9 mouse cellular contexts compared by ENCODE assay signal in the genomic region with DNA sequence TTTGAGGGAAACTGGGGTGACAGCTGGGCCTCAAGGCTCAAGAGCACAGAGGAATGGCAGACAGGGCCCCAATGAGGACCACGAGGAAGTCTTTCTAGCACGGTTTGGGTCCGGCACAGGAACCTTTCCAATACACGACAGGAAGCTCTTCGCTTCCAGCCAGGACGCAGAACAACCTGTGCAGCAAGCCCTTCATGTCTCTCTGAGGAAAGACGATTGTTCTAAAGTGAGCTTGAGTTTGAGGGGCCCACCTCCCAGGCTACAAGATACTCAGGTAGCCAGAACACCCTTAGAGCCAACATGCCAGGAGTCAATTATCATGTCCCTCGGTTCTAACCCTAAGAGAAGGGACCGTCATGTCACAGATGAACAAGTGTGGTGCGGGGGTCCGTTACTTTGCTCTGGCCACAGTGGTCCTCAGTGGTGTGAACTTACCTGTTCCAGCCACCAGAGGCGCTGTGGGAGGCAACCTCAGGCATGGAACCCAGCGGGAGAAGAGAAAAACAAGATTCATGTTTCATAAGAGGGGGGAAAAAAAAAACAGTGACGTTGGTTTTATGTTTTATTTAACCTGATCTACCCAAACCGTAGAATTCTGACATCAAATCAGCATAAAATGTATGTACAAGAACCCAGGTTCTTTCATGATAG. TPM values are rescaled to one million over a fixed set of nuclear protein-coding genes. Genes with fewer than 3 reads are reported as not detected.
A peak's percentile ranks its signal among the peaks of the same experiment; 100 is the strongest.
DNase-seq lines count a peak whose midpoint lies in the region; ATAC-seq lines count a peak whose summit lies in the region.
"Had no signal": no experiment of that assay in that cellular context is flagged by ENCODE, and none has a peak within 500 bp of the region (broad histone marks: within the 10 kb centered on the region; RNA-seq: fewer than 3 reads in every experiment).

No protein-coding gene starts in this region.

- H3K4me3 ChIP-seq in forebrain, embryonic 10.5 days: no peak overlapping the region
- no peak overlapping the region for H3K4me3 ChIP-seq in forebrain, embryonic 13.5 days
- no peak overlapping the region for H3K4me3 ChIP-seq in lung, embryonic 15.5 days

- intact Hi-C loops in left cerebral cortex, postnatal 4 days (cut with DNase I): no loop called here
- intact Hi-C loops in left cerebral cortex, postnatal 36 days (cut with DNase I): no loop called here

- no peaks in the 10 kb centered on the region for H3K9me3 ChIP-seq in forebrain, embryonic 10.5 days
- H3K9me3 ChIP-seq in forebrain, embryonic 13.5 days (replicated peaks): no peaks in the 10 kb centered on the region
- H3K9me3 ChIP-seq in lung, embryonic 15.5 days: no peaks in the 10 kb centered on the region

- peak; percentile 60 for DNase-seq in forebrain, embryonic 10.5 days (ENCODE audit: extremely low spot score, low spot score)
- peak; percentile 53 for DNase-seq in left cerebral cortex, postnatal 4 days
- no peak for DNase-seq in left cerebral cortex, postnatal 36 days (ENCODE audit: low spot score in 2 of 2)
- peak; percentile 75 for DNase-seq in embryo, embryonic 11 days
- no peak for DNase-seq in T-cell, adult 2 months (ENCODE audit: low spot score)

- H3K36me3 ChIP-seq in forebrain, embryonic 10.5 days (replicated peaks): no peaks in the 10 kb centered on the region
- no peaks in the 10 kb centered on the region for H3K36me3 ChIP-seq in forebrain, embryonic 13.5 days (ENCODE audit: poor library complexity, severe bottlenecking)
- no peaks in the 10 kb centered on the region for H3K36me3 ChIP-seq in lung, embryonic 15.5 days

- WGBS in forebrain, embryonic 10.5 days: 53% methylated on average over 15 of the region's 15 CpGs
- WGBS in forebrain, embryonic 13.5 days: 48% methylated on average over 15 of the region's 15 CpGs
- WGBS in lung, embryonic 15.5 days: 31% methylated on average over 15 of the region's 15 CpGs

- no peak overlapping the region for H3K27ac ChIP-seq in forebrain, embryonic 10.5 days
- no peak overlapping the region for H3K27ac ChIP-seq in forebrain, embryonic 13.5 days
- peak overlapping the region; percentile 81 for H3K27ac ChIP-seq in lung, embryonic 15.5 days

- ATAC-seq in forebrain, embryonic 13.5 days: no peak
- ATAC-seq in lung, embryonic 15.5 days (ENCODE audit: borderline replicate concordance, extremely low read depth, low FRiP score, low TSS enrichment): no peak
- no peak for ATAC-seq in activated CD4-positive, CD25-positive, alpha-beta regulatory T cell, adult 4 months

- H3K27me3 ChIP-seq in forebrain, embryonic 10.5 days (ENCODE audit: poor library complexity, severe bottlenecking): peaks cover 49% of the 10 kb centered on the region
- H3K27me3 ChIP-seq in forebrain, embryonic 13.5 days: 0 out of 2 replicates have a peak, but pooled peaks cover 4% of the 10 kb centered on the region
- H3K27me3 ChIP-seq in lung, embryonic 15.5 days: no peaks in the 10 kb centered on the region
- H3K27me3 ChIP-seq: CH12.LX had no signal

- no peak overlapping the region for H3K9ac ChIP-seq in forebrain, embryonic 13.5 days
- H3K9ac ChIP-seq in lung, embryonic 15.5 days: no peak overlapping the region

- no peak overlapping the region for H3K4me2 ChIP-seq in forebrain, embryonic 13.5 days
- H3K4me2 ChIP-seq in lung, embryonic 15.5 days: no peak overlapping the region

- peaks cover 70% of the 10 kb centered on the region for H3K4me1 ChIP-seq in forebrain, embryonic 10.5 days
- H3K4me1 ChIP-seq in forebrain, embryonic 13.5 days: peaks cover 20% of the 10 kb centered on the region
- peaks cover 64% of the 10 kb centered on the region for H3K4me1 ChIP-seq in lung, embryonic 15.5 days

RNA-seq across cellular contexts. Expression of a gene that starts 51.6 kb away (rescaled TPM):
- 200 and 274 TPM in 2 replicates for polyA plus RNA-seq in forebrain, embryonic 10.5 days (2016; fragmentation: Nextera tagmentation; extraction: Ambion mirVana)
- 69.3 and 118 TPM in 2 replicates for polyA plus RNA-seq in forebrain, embryonic 13.5 days (2015; fragmentation: Nextera tagmentation; extraction: Ambion mirVana)
- total RNA-seq in left cerebral cortex, postnatal 4 days (2021): 1 to 10 TPM; 2.6 to 4.6 TPM
- total RNA-seq in left cerebral cortex, postnatal 36 days (2021): 1 to 10 TPM; 1.8 to 5.6 TPM
- polyA plus RNA-seq in lung, embryonic 15.5 days (2015; fragmentation: Nextera tagmentation; extraction: Ambion mirVana): 525 and 559 TPM in 2 replicates
- not detected for polyA plus RNA-seq in activated CD4-positive, CD25-positive, alpha-beta regulatory T cell, adult 4 months (2017; shearing (Covaris generic))
- total RNA-seq: CH12.LX had no signal

Comparison
In these comparisons a context has a peak if more than half of its experiments do, and no peak if none do; other contexts are left out.
1. DNase-seq: peak in forebrain, embryonic 10.5 days (single experiment), left cerebral cortex, postnatal 4 days (single experiment) and embryo, embryonic 11 days (single experiment); none in left cerebral cortex, postnatal 36 days (0 of 2) and T-cell, adult 2 months (single experiment).
2. RNA of a gene that starts 51.6 kb away (polyA plus RNA-seq): 525 to 559 TPM in lung, embryonic 15.5 days, 200 to 274 TPM in forebrain, embryonic 10.5 days and 69.3 to 118 TPM in forebrain, embryonic 13.5 days; not detected in activated CD4-positive, CD25-positive, alpha-beta regulatory T cell, adult 4 months; every median in the first group is over 10 times any median in the second.